Mouse (Mus musculus): ENCODE measurements around the gene Slco1b2. TPM values are rescaled to one million over a fixed set of nuclear protein-coding genes. Genes with fewer than 3 reads are reported as not detected.

The Slco1b2 gene
- polyA plus RNA-seq, 1 experiment = not detected

DNA sequence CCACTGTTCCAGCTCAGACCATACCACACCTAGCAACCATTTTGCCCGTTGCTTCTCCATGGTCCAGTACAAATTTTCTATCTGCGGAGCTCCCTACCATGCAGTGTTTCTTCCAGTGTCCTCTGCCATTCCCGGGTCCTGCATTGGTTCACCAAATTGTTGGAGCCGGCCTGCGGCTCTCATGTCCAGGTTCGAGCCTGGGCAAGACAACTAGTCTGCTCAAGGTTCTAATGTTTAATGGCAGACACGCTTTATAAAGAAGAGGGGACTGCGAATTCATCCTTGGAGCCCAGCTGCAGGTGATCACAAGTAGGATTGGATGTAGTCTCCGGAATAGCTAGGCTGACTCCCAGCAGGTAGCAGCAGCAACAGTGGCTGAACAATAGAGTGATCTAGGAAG is 28.4 kb upstream of the Slco1b2 start:
- no peak overlapping the region for H3K4me3 ChIP-seq (ENCODE audit: insufficient read depth, poor library complexity, severe bottlenecking)

DNA sequence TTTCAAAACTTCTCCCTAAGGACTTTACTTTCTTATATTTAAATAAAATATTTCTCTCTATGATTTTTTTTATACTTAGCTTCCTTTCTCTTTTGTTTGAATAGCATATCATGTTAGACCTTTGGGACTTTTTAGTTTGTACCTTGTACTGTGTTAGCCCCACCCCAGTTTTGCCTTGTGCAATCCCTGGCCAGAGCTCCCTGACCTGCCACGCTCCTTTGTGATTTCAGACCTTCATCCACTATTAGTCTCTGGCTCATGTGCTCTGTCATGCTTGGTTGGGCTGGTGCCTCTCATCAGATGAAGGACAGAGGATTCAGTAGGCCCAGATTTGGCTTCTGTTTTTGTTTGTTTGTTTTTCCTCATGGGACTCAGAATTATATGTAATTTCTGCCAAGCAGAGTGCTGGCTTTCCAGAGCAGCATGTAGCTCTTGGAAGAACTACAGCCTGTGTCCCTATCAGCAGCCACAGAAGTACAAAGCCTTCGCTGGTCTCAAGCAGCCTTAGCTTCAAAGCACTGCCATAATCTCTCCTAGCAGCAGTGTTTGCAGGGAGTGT is 18.5 kb upstream of the Slco1b2 start:
- TF ChIP-seq MAX (IDR thresholded peaks at IDR 0.05) = no peak
- TF ChIP-seq CTCF (IDR thresholded peaks at IDR 0.05; ENCODE audit: control insufficient read depth, insufficient read depth, insufficient read length) = no peak
- TF ChIP-seq USF1 (IDR thresholded peaks at IDR 0.05; ENCODE audit: low read depth) = no peak
- TF ChIP-seq CEBPB (IDR thresholded peaks at IDR 0.05; ENCODE audit: low read depth) = no peak
- TF ChIP-seq MYOG (IDR thresholded peaks at IDR 0.05; ENCODE audit: control insufficient read depth, extremely low read depth, insufficient read length) = no peak
- TF ChIP-seq MYOD1 (IDR thresholded peaks at IDR 0.05; ENCODE audit: control insufficient read depth, insufficient read length, low read depth) = no peak
- no peak for TF ChIP-seq FOSL1 (IDR thresholded peaks at IDR 0.05; ENCODE audit: insufficient read depth, low read length, poor library complexity, severe bottlenecking)
- Histone ChIP-seq H3K79me2 (ENCODE audit: control insufficient read depth, insufficient read depth) (no peaks in the 10 kb centered on the region), H3K4me3 (ENCODE audit: insufficient read depth, poor library complexity, severe bottlenecking) (no peak overlapping the region), H3K79me3 (ENCODE audit: low read depth) (no peaks in the 10 kb centered on the region), H3K27me3 (ENCODE audit: control insufficient read depth, insufficient read depth, insufficient read length) (no peaks in the 10 kb centered on the region), H3K36me3 (ENCODE audit: control insufficient read depth, insufficient read depth) (no peaks in the 10 kb centered on the region), H3ac (ENCODE audit: control insufficient read depth, insufficient read length, low read depth) (no peak overlapping the region)

More for the DNA sequence above, 28.4 kb upstream of the Slco1b2 start:
- no peaks in the 10 kb centered on the region for H3K36me3 ChIP-seq (ENCODE audit: control insufficient read depth, insufficient read depth)
- TF ChIP-seq MYOG (IDR thresholded peaks at IDR 0.05; ENCODE audit: control insufficient read depth, extremely low read depth, insufficient read length) (no peak), MYOD1 (IDR thresholded peaks at IDR 0.05; ENCODE audit: control insufficient read depth, insufficient read length, low read depth) (no peak), USF1 (IDR thresholded peaks at IDR 0.05; ENCODE audit: low read depth) (no peak), CTCF (IDR thresholded peaks at IDR 0.05; ENCODE audit: control insufficient read depth, insufficient read depth, insufficient read length) (no peak)
- no peaks in the 10 kb centered on the region for H3K79me2 ChIP-seq (ENCODE audit: control insufficient read depth, insufficient read depth)
- no peaks in the 10 kb centered on the region for H3K27me3 ChIP-seq (ENCODE audit: control insufficient read depth, insufficient read depth, insufficient read length)
- H3K79me3 ChIP-seq (ENCODE audit: low read depth) = no peaks in the 10 kb centered on the region
- no peak overlapping the region for H3ac ChIP-seq (ENCODE audit: control insufficient read depth, insufficient read length, low read depth)

DNA sequence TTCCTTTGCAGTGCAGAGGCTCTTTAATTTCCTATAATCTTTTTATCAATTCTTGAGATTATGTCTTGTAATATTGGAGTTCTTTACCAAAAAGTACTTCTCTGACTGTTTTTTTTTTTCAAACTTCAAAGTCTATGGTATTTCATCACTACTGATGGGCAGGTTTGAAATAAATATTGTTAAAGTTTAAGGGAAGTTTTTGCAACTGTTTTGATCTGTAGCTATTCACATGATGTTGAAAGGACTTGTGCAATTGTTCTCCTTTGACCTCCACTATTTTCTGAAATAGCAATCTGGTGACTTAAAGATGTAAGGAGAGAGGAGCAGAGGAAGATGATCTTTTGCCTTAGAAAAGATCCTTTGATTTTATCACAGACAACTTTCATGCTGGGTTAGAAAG is 15.3 kb upstream of the Slco1b2 start:
- Histone ChIP-seq H3K79me3 (ENCODE audit: low read depth) (no peaks in the 10 kb centered on the region), H3K36me3 (ENCODE audit: control insufficient read depth, insufficient read depth) (no peaks in the 10 kb centered on the region), H3K4me3 (ENCODE audit: insufficient read depth, poor library complexity, severe bottlenecking) (no peak overlapping the region), H3ac (ENCODE audit: control insufficient read depth, insufficient read length, low read depth) (no peak overlapping the region), H3K79me2 (ENCODE audit: control insufficient read depth, insufficient read depth) (no peaks in the 10 kb centered on the region), H3K27me3 (ENCODE audit: control insufficient read depth, insufficient read depth, insufficient read length) (no peaks in the 10 kb centered on the region)
- no peak for TF ChIP-seq MAX (IDR thresholded peaks at IDR 0.05)
- TF ChIP-seq USF1 (IDR thresholded peaks at IDR 0.05; ENCODE audit: low read depth) = no peak
- TF ChIP-seq CTCF (IDR thresholded peaks at IDR 0.05; ENCODE audit: control insufficient read depth, insufficient read depth, insufficient read length) = no peak
- no peak for TF ChIP-seq MYOG (IDR thresholded peaks at IDR 0.05; ENCODE audit: control insufficient read depth, extremely low read depth, insufficient read length)
- TF ChIP-seq MYOD1 (IDR thresholded peaks at IDR 0.05; ENCODE audit: control insufficient read depth, insufficient read length, low read depth) = no peak
- no peak for TF ChIP-seq CEBPB (IDR thresholded peaks at IDR 0.05; ENCODE audit: low read depth)
- no peak for TF ChIP-seq FOSL1 (IDR thresholded peaks at IDR 0.05; ENCODE audit: insufficient read depth, low read length, poor library complexity, severe bottlenecking)

DNA sequence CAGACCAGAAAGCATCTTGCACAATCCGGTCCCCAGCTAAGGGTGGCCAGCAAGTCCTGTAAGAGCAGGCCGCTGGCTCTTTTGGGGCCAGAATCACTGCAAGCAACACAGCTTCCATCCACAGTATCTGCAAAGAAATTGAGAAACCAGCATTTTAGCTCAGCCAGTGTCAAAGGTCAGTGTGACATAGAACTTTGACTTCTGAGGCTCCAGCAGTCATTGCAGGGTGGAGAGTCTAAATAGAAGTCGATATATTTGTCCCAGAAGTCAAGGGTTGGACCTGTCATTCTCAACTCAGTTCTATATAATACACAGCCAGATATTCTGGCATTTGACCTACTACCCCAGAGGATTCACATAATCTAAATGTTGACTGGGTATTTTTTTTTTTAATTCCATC is 14.0 kb upstream of the Slco1b2 start:
- no peaks in the 10 kb centered on the region for H3K27me3 ChIP-seq (ENCODE audit: control insufficient read depth, insufficient read depth, insufficient read length)
- H3K79me3 ChIP-seq (ENCODE audit: low read depth) = no peaks in the 10 kb centered on the region
- no peak overlapping the region for H3K4me3 ChIP-seq (ENCODE audit: insufficient read depth, poor library complexity, severe bottlenecking)
- no peak overlapping the region for H3ac ChIP-seq (ENCODE audit: control insufficient read depth, insufficient read length, low read depth)
- H3K36me3 ChIP-seq (ENCODE audit: control insufficient read depth, insufficient read depth) = no peaks in the 10 kb centered on the region
- TF ChIP-seq MYOG (IDR thresholded peaks at IDR 0.05; ENCODE audit: control insufficient read depth, extremely low read depth, insufficient read length) (no peak), CTCF (IDR thresholded peaks at IDR 0.05; ENCODE audit: control insufficient read depth, insufficient read depth, insufficient read length) (no peak), MAX (IDR thresholded peaks at IDR 0.05) (no peak), USF1 (IDR thresholded peaks at IDR 0.05; ENCODE audit: low read depth) (no peak), CEBPB (IDR thresholded peaks at IDR 0.05; ENCODE audit: low read depth) (no peak), MYOD1 (IDR thresholded peaks at IDR 0.05; ENCODE audit: control insufficient read depth, insufficient read length, low read depth) (no peak), FOSL1 (IDR thresholded peaks at IDR 0.05; ENCODE audit: insufficient read depth, low read length, poor library complexity, severe bottlenecking) (no peak)
- no peaks in the 10 kb centered on the region for H3K79me2 ChIP-seq (ENCODE audit: control insufficient read depth, insufficient read depth)

DNA sequence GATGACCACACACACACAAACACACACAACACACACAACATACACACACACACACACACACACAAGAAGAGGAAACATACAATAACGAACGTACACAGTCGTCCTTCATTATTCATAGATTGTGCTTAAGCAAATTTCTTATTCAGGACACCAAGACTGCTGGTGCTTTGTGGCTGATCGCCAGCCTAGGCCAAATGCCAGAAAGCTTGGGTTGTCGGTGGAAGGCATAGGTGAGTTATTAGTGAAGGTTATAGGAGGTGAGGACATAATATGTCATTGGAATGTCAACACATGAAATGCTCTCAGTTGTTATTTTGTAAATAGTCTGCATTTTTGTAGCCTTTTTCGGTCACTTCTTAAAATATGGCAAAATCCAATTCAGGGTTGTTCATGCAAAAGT is 3.6 kb downstream of the Slco1b2 start:
- H3K27me3 ChIP-seq (ENCODE audit: control insufficient read depth, insufficient read depth, insufficient read length) = no peaks in the 10 kb centered on the region
- no peaks in the 10 kb centered on the region for H3K79me2 ChIP-seq (ENCODE audit: control insufficient read depth, insufficient read depth)
- no peaks in the 10 kb centered on the region for H3K36me3 ChIP-seq (ENCODE audit: control insufficient read depth, insufficient read depth)
- H3K79me3 ChIP-seq (ENCODE audit: low read depth) = no peaks in the 10 kb centered on the region
- no peak overlapping the region for H3K4me3 ChIP-seq (ENCODE audit: insufficient read depth, poor library complexity, severe bottlenecking)
- H3ac ChIP-seq (ENCODE audit: control insufficient read depth, insufficient read length, low read depth) = no peak overlapping the region
- TF ChIP-seq MYOD1 (IDR thresholded peaks at IDR 0.05; ENCODE audit: control insufficient read depth, insufficient read length, low read depth) (no peak), MYOG (IDR thresholded peaks at IDR 0.05; ENCODE audit: control insufficient read depth, extremely low read depth, insufficient read length) (no peak), CTCF (IDR thresholded peaks at IDR 0.05; ENCODE audit: control insufficient read depth, insufficient read depth, insufficient read length) (no peak), MAX (IDR thresholded peaks at IDR 0.05) (no peak), FOSL1 (IDR thresholded peaks at IDR 0.05; ENCODE audit: insufficient read depth, low read length, poor library complexity, severe bottlenecking) (no peak), USF1 (IDR thresholded peaks at IDR 0.05; ENCODE audit: low read depth) (no peak), CEBPB (IDR thresholded peaks at IDR 0.05; ENCODE audit: low read depth) (no peak)

DNA sequence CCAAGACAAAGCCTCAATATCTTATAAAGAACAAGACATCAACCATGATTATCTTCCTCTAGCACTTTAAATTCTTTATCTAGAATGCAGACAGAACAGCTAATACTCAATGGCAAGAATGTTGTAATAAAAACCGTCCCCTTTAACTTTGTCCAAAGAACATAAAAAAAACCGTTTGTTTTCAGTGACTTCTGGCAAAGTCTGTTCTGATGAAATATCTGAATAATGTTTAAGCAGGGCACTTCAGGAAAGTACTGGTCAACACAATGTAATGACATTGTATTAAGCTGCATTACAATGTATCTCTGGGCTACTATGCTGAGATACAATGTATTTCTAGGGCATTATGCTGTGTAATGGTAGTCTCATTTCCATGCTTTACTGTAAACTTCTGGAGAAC is 5.9 kb downstream of the Slco1b2 start:
- TF ChIP-seq FOSL1 (IDR thresholded peaks at IDR 0.05; ENCODE audit: insufficient read depth, low read length, poor library complexity, severe bottlenecking) (no peak), MYOG (IDR thresholded peaks at IDR 0.05; ENCODE audit: control insufficient read depth, extremely low read depth, insufficient read length) (no peak), MAX (IDR thresholded peaks at IDR 0.05) (no peak), CEBPB (IDR thresholded peaks at IDR 0.05; ENCODE audit: low read depth) (no peak), USF1 (IDR thresholded peaks at IDR 0.05; ENCODE audit: low read depth) (no peak), CTCF (IDR thresholded peaks at IDR 0.05; ENCODE audit: control insufficient read depth, insufficient read depth, insufficient read length) (no peak), MYOD1 (IDR thresholded peaks at IDR 0.05; ENCODE audit: control insufficient read depth, insufficient read length, low read depth) (no peak)
- H3K79me3 ChIP-seq (ENCODE audit: low read depth) = no peaks in the 10 kb centered on the region
- H3ac ChIP-seq (ENCODE audit: control insufficient read depth, insufficient read length, low read depth) = no peak overlapping the region
- no peaks in the 10 kb centered on the region for H3K36me3 ChIP-seq (ENCODE audit: control insufficient read depth, insufficient read depth)
- H3K27me3 ChIP-seq (ENCODE audit: control insufficient read depth, insufficient read depth, insufficient read length) = no peaks in the 10 kb centered on the region
- no peak overlapping the region for H3K4me3 ChIP-seq (ENCODE audit: insufficient read depth, poor library complexity, severe bottlenecking)
- no peaks in the 10 kb centered on the region for H3K79me2 ChIP-seq (ENCODE audit: control insufficient read depth, insufficient read depth)

Measured in C2C12 (cell line).